Mouse (Mus musculus) forebrain, embryonic 10.5 days (tissue): Measurements from ENCODE around the gene Bptf. TPM values are rescaled to one million over a fixed set of nuclear protein-coding genes. Genes with fewer than 3 reads are reported as not detected.
"Not testable (repeated sequence)": the region's sequence is repeated elsewhere in the genome, so short reads cannot be mapped to it uniquely, and the experiment has no call there.

Experiments
- DNase-seq: peaks from one replicate; pipeline ENCODE4 v3.0.0-alpha.2; 2017; ENCODE audit warnings: low spot score; ENCODE audit errors: extremely low spot score
- H3K27ac ChIP-seq: fragments of 300-500 bp; sonication (generic); 2 replicates; pipeline ENCODE4 v1.5.1; 2016; ENCODE audit warnings: mild to moderate bottlenecking
- H3K27me3 ChIP-seq: fragments of 300-500 bp; sonication (generic); 2 replicates; pipeline ENCODE4 v1.6.1; 2016; ENCODE audit warnings: mild to moderate bottlenecking; ENCODE audit not compliant: poor library complexity, severe bottlenecking
- H3K36me3 ChIP-seq: fragments of 300-500 bp; sonication (generic); replicated peaks from 2 replicates; pipeline ENCODE4 v1.6.1; 2016; ENCODE audit warnings: mild to moderate bottlenecking, moderate library complexity
- H3K4me1 ChIP-seq: fragments of 300-500 bp; sonication (generic); 2 replicates; pipeline ENCODE4 v1.6.1; 2016
- H3K4me3 ChIP-seq: fragments of 300-500 bp; sonication (generic); 2 replicates; pipeline ENCODE4 v1.5.1; 2016; ENCODE audit warnings: mild to moderate bottlenecking, moderate library complexity
- H3K9me3 ChIP-seq: fragments of 300-500 bp; sonication (generic); 2 replicates; pipeline ENCODE4 v1.6.1; 2016; ENCODE audit warnings: mild to moderate bottlenecking, moderate library complexity
- WGBS: fragments of 180-500 bp; shearing (Covaris S2); methylation state at CpG from one replicate; pipeline ENCODE4 v1.1.7; 2016; 5-methylcytosine and 5-hydroxymethylcytosine counted together
- polyA plus RNA-seq: library from polyadenylated mRNA; unstranded; fragments of >200 nt; fragmentation: Nextera tagmentation; extraction: Ambion mirVana; gene quantifications from 2 replicates; pipeline ENCODE4 v1.2.1, GENCODE M21; 2016

The Bptf gene
- polyA plus RNA-seq, 1 experiment from 2014 or later = 35.7 TPM

GRCm38 (mm10) chr11:107005538-107005937 is 126.4 kb downstream of the Bptf start:
- Histone ChIP-seq H3K27ac (no peak overlapping the region), H3K27me3 (no peaks in the 10 kb centered on the region), H3K9me3 (no peaks in the 10 kb centered on the region), H3K4me3 (no peak overlapping the region), H3K4me1 (peaks cover 17% of the 10 kb centered on the region), H3K36me3 (no peaks in the 10 kb centered on the region)
- no peak for DNase-seq
- WGBS = 90% methylated on average over 1 of the region's 1 CpGs

- peaks cover 33% of the 10 kb centered on the region for H3K4me1 ChIP-seq
- no peak for DNase-seq
- H3K36me3 ChIP-seq = peaks cover 14% of the 10 kb centered on the region
- H3K9me3 ChIP-seq = no peaks in the 10 kb centered on the region
- WGBS = 52% methylated on average over 8 of the region's 8 CpGs
- H3K4me3 ChIP-seq = peak overlapping the region; percentile 23; the same call in 1 of the 2 replicates
- peak overlapping the region; percentile 83 for H3K27ac ChIP-seq
- no peaks in the 10 kb centered on the region for H3K27me3 ChIP-seq
Observed at GRCm38 (mm10) chr11:107001760-107002675, 129.9 kb downstream of the Bptf start.

- Histone ChIP-seq H3K36me3 (peaks cover 34% of the 10 kb centered on the region), H3K4me1 (peaks cover 48% of the 10 kb centered on the region), H3K27me3 (no peaks in the 10 kb centered on the region), H3K9me3 (no peaks in the 10 kb centered on the region), H3K27ac (peak overlapping the region; percentile 100), H3K4me3 (peak overlapping the region; percentile 99)
- DNase-seq = no peak
- WGBS = 86% methylated on average over 9 of the region's 9 CpGs
Observed at GRCm38 (mm10) chr11:106999949-107000513, 131.9 kb downstream of the Bptf start.

GRCm38 (mm10) chr11:106999151-106999948 is 132.6 kb downstream of the Bptf start, which contains the start of gene Kpna2:
Gene Kpna2 (minus strand): TSS chr11:106999541.
- peaks cover 54% of the 10 kb centered on the region for H3K4me1 ChIP-seq
- under 1% methylated on average over 61 of the region's 62 CpGs for WGBS

GRCm38 (mm10) chr11:106998651-106999150 is 133.2 kb downstream of the Bptf start:
- under 1% methylated on average over 26 of the region's 26 CpGs for WGBS
- H3K27ac ChIP-seq = peak overlapping the region; percentile 100

More at GRCm38 (mm10) chr11:106999151-106999948, 132.6 kb downstream of the Bptf start, which contains the start of gene Kpna2:
- Histone ChIP-seq H3K9me3 (no peaks in the 10 kb centered on the region), H3K36me3 (peaks cover 41% of the 10 kb centered on the region), H3K4me3 (peak within 1 kb of the TSS; percentile 99), H3K27ac (peak within 1 kb of the TSS; percentile 100), H3K27me3 (no peaks in the 10 kb centered on the region)
- peak; percentile 91 for DNase-seq

GRCm38 (mm10) chr11:106997976-106998375 is 134.0 kb downstream of the Bptf start:
- WGBS = 20% methylated on average over 5 of the region's 5 CpGs
- peak overlapping the region; percentile 100 for H3K27ac ChIP-seq
- peaks cover 53% of the 10 kb centered on the region for H3K36me3 ChIP-seq
- no peaks in the 10 kb centered on the region for H3K27me3 ChIP-seq
- H3K9me3 ChIP-seq = no peaks in the 10 kb centered on the region
- DNase-seq = no peak
- peaks cover 58% of the 10 kb centered on the region for H3K4me1 ChIP-seq
- H3K4me3 ChIP-seq = peak overlapping the region; percentile 99

More at GRCm38 (mm10) chr11:106998651-106999150, 133.2 kb downstream of the Bptf start:
- Histone ChIP-seq H3K4me3 (peak overlapping the region; percentile 99), H3K4me1 (peaks cover 58% of the 10 kb centered on the region), H3K9me3 (no peaks in the 10 kb centered on the region), H3K36me3 (peaks cover 47% of the 10 kb centered on the region), H3K27me3 (no peaks in the 10 kb centered on the region)
- peak; percentile 55 for DNase-seq

- Histone ChIP-seq H3K36me3 (peaks cover 68% of the 10 kb centered on the region), H3K4me1 (peaks cover 45% of the 10 kb centered on the region), H3K4me3 (peak overlapping the region; percentile 99; the same call in 1 of the 2 replicates)
- H3K27ac ChIP-seq, H3K9me3 ChIP-seq, H3K27me3 ChIP-seq, DNase-seq: not testable (repeated sequence)
- WGBS = 95% methylated on average over 7 of the region's 7 CpGs
Observed at GRCm38 (mm10) chr11:106996492-106996891, 135.4 kb downstream of the Bptf start.

GRCm38 (mm10) chr11:106994246-106995085 is 137.5 kb downstream of the Bptf start:
- Histone ChIP-seq H3K4me1 (peaks cover 35% of the 10 kb centered on the region), H3K9me3 (no peaks in the 10 kb centered on the region), H3K4me3 (0 out of 2 replicates have a peak overlapping the region, but pooled peaks have one; percentile 7), H3K27me3 (no peaks in the 10 kb centered on the region), H3K36me3 (peaks cover 88% of the 10 kb centered on the region), H3K27ac (no peak overlapping the region)
- 86% methylated on average over 3 of the region's 3 CpGs for WGBS
- no peak for DNase-seq

GRCm38 (mm10) chr11:106987384-106987783 is 144.5 kb downstream of the Bptf start:
- no peak for DNase-seq
- H3K36me3 ChIP-seq = peaks cover 84% of the 10 kb centered on the region
- no peak overlapping the region for H3K4me3 ChIP-seq
- 93% methylated on average over 2 of the region's 2 CpGs for WGBS
- H3K27ac ChIP-seq = no peak overlapping the region
- peaks cover 2% of the 10 kb centered on the region for H3K4me1 ChIP-seq
- no peaks in the 10 kb centered on the region for H3K9me3 ChIP-seq
- no peaks in the 10 kb centered on the region for H3K27me3 ChIP-seq

GRCm38 (mm10) chr11:106985979-106986604 is 145.8 kb downstream of the Bptf start:
- H3K36me3 ChIP-seq = peaks cover 71% of the 10 kb centered on the region
- 93% methylated on average over 9 of the region's 9 CpGs for WGBS
- H3K27ac ChIP-seq, H3K9me3 ChIP-seq, DNase-seq, H3K27me3 ChIP-seq, H3K4me3 ChIP-seq: not testable (repeated sequence)
- H3K4me1 ChIP-seq = peaks cover 13% of the 10 kb centered on the region
